Mouse (Mus musculus) CD4-positive helper T cell, adult 2 months (primary cell): Measurements from ENCODE around the gene Krit1.
A peak's percentile ranks its signal among the peaks of the same experiment; 100 is the strongest.
"Not testable (repeated sequence)": the region's sequence is repeated elsewhere in the genome, so short reads cannot be mapped to it uniquely, and the experiment has no call there.

ENCODE experiments used
- DNase-seq: peaks from one replicate; pipeline ENCODE4 v3.0.0-alpha.2; 2012; ENCODE audit warnings: low read depth, missing footprints, low spot score

Krit1 gene

GRCm38 (mm10) chr5:3802433-3803291, at the start of gene Krit1, which contains the start of gene Ankib1:
Gene Krit1, plus strand, starts transcription at chr5:3803184.
Gene Ankib1, minus strand, starts transcription at chr5:3802925.
- peak; percentile 91 for DNase-seq

- DNase-seq, result no peak
These were observed 31.5 kb upstream of the Krit1 start for GRCm38 (mm10) chr5:3771512-3771911.

- no peak for DNase-seq
These were observed 31.0 kb upstream of the Krit1 start for GRCm38 (mm10) chr5:3772017-3772416.

GRCm38 (mm10) chr5:3782670-3783069, 20.3 kb upstream of the Krit1 start:
- DNase-seq, result peak; percentile 44

GRCm38 (mm10) chr5:3783947-3784681, 18.9 kb upstream of the Krit1 start:
- no peak for DNase-seq

GRCm38 (mm10) chr5:3784751-3785496, 18.1 kb upstream of the Krit1 start:
- DNase-seq, result no peak

GRCm38 (mm10) chr5:3787548-3787947, 15.4 kb upstream of the Krit1 start:
- DNase-seq, result no peak

GRCm38 (mm10) chr5:3791048-3791447, 11.9 kb upstream of the Krit1 start:
- DNase-seq, result no peak

- DNase-seq, result not testable (repeated sequence)
These were observed 5.9 kb upstream of the Krit1 start for GRCm38 (mm10) chr5:3797101-3797500.

- not testable (repeated sequence) for DNase-seq
These were observed 4.3 kb upstream of the Krit1 start for GRCm38 (mm10) chr5:3798656-3799055.

- peak; percentile 10 for DNase-seq
These were observed 2.9 kb upstream of the Krit1 start for GRCm38 (mm10) chr5:3800041-3800440.

- DNase-seq, result peak; percentile 57
These were observed 2.1 kb upstream of the Krit1 start for GRCm38 (mm10) chr5:3800881-3801280.

GRCm38 (mm10) chr5:3801672-3802432, 1.1 kb upstream of the Krit1 start:
- DNase-seq, result no peak

- DNase-seq, result peak; percentile 63
These were observed 545 bp downstream of the Krit1 start for GRCm38 (mm10) chr5:3803292-3804165.

- DNase-seq, result no peak
These were observed 5.5 kb downstream of the Krit1 start for GRCm38 (mm10) chr5:3808472-3808871.

GRCm38 (mm10) chr5:3834107-3834506, 31.1 kb downstream of the Krit1 start:
- no peak for DNase-seq

- no peak for DNase-seq
These were observed 42.0 kb downstream of the Krit1 start, which contains the start of gene Lrrd1 for GRCm38 (mm10) chr5:3845026-3845425. Gene Lrrd1, plus strand, starts transcription at chr5:3845173.

- no peak for DNase-seq
These were observed 67.2 kb downstream of the Krit1 start for GRCm38 (mm10) chr5:3870161-3870560.

- no peak for DNase-seq
These were observed 69.4 kb downstream of the Krit1 start for GRCm38 (mm10) chr5:3872348-3872747.

- DNase-seq, result no peak
These were observed 70.5 kb downstream of the Krit1 start for GRCm38 (mm10) chr5:3873485-3873884.
